Mouse (Mus musculus): ENCODE data around the gene Gm5767. TPM values are rescaled to one million over a fixed set of nuclear protein-coding genes. Genes with fewer than 3 reads are reported as not detected.

Gene Gm5767
- polyA plus RNA-seq, 1 experiment = 0.56 TPM

- H3K4me1 ChIP-seq (ENCODE audit: control insufficient read depth, insufficient read depth, low read length) = peaks cover 9% of the 10 kb centered on the region; the same call in 1 of the 2 replicates
- no peak for TF ChIP-seq CTCF (conservative IDR thresholded peaks at IDR 0.05; ENCODE audit: insufficient read depth, insufficient read length, low read depth, low read length)
- TF ChIP-seq POLR2A (IDR thresholded peaks at IDR 0.05; ENCODE audit: low read depth, low read length) = no peak
- no peaks in the 10 kb centered on the region for H3K36me3 ChIP-seq (ENCODE audit: control insufficient read depth, insufficient read depth, low read length)
- H3K4me3 ChIP-seq (ENCODE audit: insufficient read depth, low read depth, low read length) = no peak overlapping the region
- DNase-seq = peak; percentile 75
- H3K27me3 ChIP-seq (replicated peaks; ENCODE audit: control insufficient read depth, insufficient read depth, low read length) = no peaks in the 10 kb centered on the region
- 79% methylated on average over 4 of the region's 4 CpGs for WGBS
- H3K27ac ChIP-seq (ENCODE audit: insufficient read depth, low read depth, low read length) = no peak overlapping the region
Observed at GRCm38 (mm10) chr16:8658764-8659163, 21.8 kb upstream of the Gm5767 start.

- TF ChIP-seq CTCF (conservative IDR thresholded peaks at IDR 0.05; ENCODE audit: insufficient read depth, insufficient read length, low read depth, low read length) = no peak
- TF ChIP-seq POLR2A (IDR thresholded peaks at IDR 0.05; ENCODE audit: low read depth, low read length) = no peak
- peak; percentile 51 for DNase-seq
- no peak overlapping the region for H3K4me3 ChIP-seq (ENCODE audit: insufficient read depth, low read depth, low read length)
Observed at GRCm38 (mm10) chr16:8663022-8663421, 17.5 kb upstream of the Gm5767 start.

GRCm38 (mm10) chr16:8663606-8664539 lies 16.7 kb upstream of the Gm5767 start:
- Histone ChIP-seq H3K4me1 (ENCODE audit: control insufficient read depth, insufficient read depth, low read length) (peaks cover 14% of the 10 kb centered on the region), H3K27ac (ENCODE audit: insufficient read depth, low read depth, low read length) (peak overlapping the region; percentile 62), H3K36me3 (ENCODE audit: control insufficient read depth, insufficient read depth, low read length) (no peaks in the 10 kb centered on the region), H3K27me3 (replicated peaks; ENCODE audit: control insufficient read depth, insufficient read depth, low read length) (no peaks in the 10 kb centered on the region), H3K4me3 (ENCODE audit: insufficient read depth, low read depth, low read length) (no peak overlapping the region)
- TF ChIP-seq POLR2A (IDR thresholded peaks at IDR 0.05; ENCODE audit: low read depth, low read length) (no peak), CTCF (conservative IDR thresholded peaks at IDR 0.05; ENCODE audit: insufficient read depth, insufficient read length, low read depth, low read length) (no peak)
- DNase-seq = peak; percentile 73
- 53% methylated on average over 24 of the region's 24 CpGs for WGBS

More at GRCm38 (mm10) chr16:8663022-8663421, 17.5 kb upstream of the Gm5767 start:
- no peaks in the 10 kb centered on the region for H3K27me3 ChIP-seq (replicated peaks; ENCODE audit: control insufficient read depth, insufficient read depth, low read length)
- no peaks in the 10 kb centered on the region for H3K36me3 ChIP-seq (ENCODE audit: control insufficient read depth, insufficient read depth, low read length)
- H3K4me1 ChIP-seq (ENCODE audit: control insufficient read depth, insufficient read depth, low read length) = peaks cover 17% of the 10 kb centered on the region
- 76% methylated on average over 2 of the region's 2 CpGs for WGBS
- H3K27ac ChIP-seq (ENCODE audit: insufficient read depth, low read depth, low read length) = peak overlapping the region; percentile 62

- Histone ChIP-seq H3K27ac (ENCODE audit: insufficient read depth, low read depth, low read length) (no peak overlapping the region), H3K27me3 (replicated peaks; ENCODE audit: control insufficient read depth, insufficient read depth, low read length) (no peaks in the 10 kb centered on the region), H3K36me3 (ENCODE audit: control insufficient read depth, insufficient read depth, low read length) (no peaks in the 10 kb centered on the region), H3K4me1 (ENCODE audit: control insufficient read depth, insufficient read depth, low read length) (peaks cover 13% of the 10 kb centered on the region), H3K4me3 (ENCODE audit: insufficient read depth, low read depth, low read length) (no peak overlapping the region)
- WGBS = 78% methylated on average over 5 of the region's 5 CpGs
- TF ChIP-seq CTCF (conservative IDR thresholded peaks at IDR 0.05; ENCODE audit: insufficient read depth, insufficient read length, low read depth, low read length) (no peak), POLR2A (IDR thresholded peaks at IDR 0.05; ENCODE audit: low read depth, low read length) (no peak)
- no peak for DNase-seq
Observed at GRCm38 (mm10) chr16:8665367-8665766, 15.2 kb upstream of the Gm5767 start.

GRCm38 (mm10) chr16:8666452-8666851 lies 14.1 kb upstream of the Gm5767 start:
- TF ChIP-seq POLR2A (IDR thresholded peaks at IDR 0.05; ENCODE audit: low read depth, low read length) (no peak), CTCF (conservative IDR thresholded peaks at IDR 0.05; ENCODE audit: insufficient read depth, insufficient read length, low read depth, low read length) (no peak)
- Histone ChIP-seq H3K36me3 (ENCODE audit: control insufficient read depth, insufficient read depth, low read length) (no peaks in the 10 kb centered on the region), H3K27ac (ENCODE audit: insufficient read depth, low read depth, low read length) (peak overlapping the region; percentile 56), H3K4me1 (ENCODE audit: control insufficient read depth, insufficient read depth, low read length) (peaks cover 18% of the 10 kb centered on the region), H3K4me3 (ENCODE audit: insufficient read depth, low read depth, low read length) (no peak overlapping the region), H3K27me3 (replicated peaks; ENCODE audit: control insufficient read depth, insufficient read depth, low read length) (no peaks in the 10 kb centered on the region)
- peak; percentile 84 for DNase-seq
- WGBS = 46% methylated on average over 2 of the region's 2 CpGs

- WGBS = 51% methylated on average over 7 of the region's 7 CpGs
- peak; percentile 35 for DNase-seq
- peak overlapping the region; percentile 12; the same call in 1 of the 2 replicates for H3K27ac ChIP-seq (ENCODE audit: insufficient read depth, low read depth, low read length)
- TF ChIP-seq POLR2A (IDR thresholded peaks at IDR 0.05; ENCODE audit: low read depth, low read length) = no peak
- no peak for TF ChIP-seq CTCF (conservative IDR thresholded peaks at IDR 0.05; ENCODE audit: insufficient read depth, insufficient read length, low read depth, low read length)
- no peak overlapping the region for H3K4me3 ChIP-seq (ENCODE audit: insufficient read depth, low read depth, low read length)
- no peaks in the 10 kb centered on the region for H3K27me3 ChIP-seq (replicated peaks; ENCODE audit: control insufficient read depth, insufficient read depth, low read length)
- H3K4me1 ChIP-seq (ENCODE audit: control insufficient read depth, insufficient read depth, low read length) = peaks cover 18% of the 10 kb centered on the region
- no peaks in the 10 kb centered on the region for H3K36me3 ChIP-seq (ENCODE audit: control insufficient read depth, insufficient read depth, low read length)
Observed at GRCm38 (mm10) chr16:8667261-8667660, 13.3 kb upstream of the Gm5767 start.

GRCm38 (mm10) chr16:8667814-8668213 lies 12.8 kb upstream of the Gm5767 start:
- TF ChIP-seq POLR2A (IDR thresholded peaks at IDR 0.05; ENCODE audit: low read depth, low read length) (no peak), CTCF (conservative IDR thresholded peaks at IDR 0.05; ENCODE audit: insufficient read depth, insufficient read length, low read depth, low read length) (no peak)
- H3K4me3 ChIP-seq (ENCODE audit: insufficient read depth, low read depth, low read length) = no peak overlapping the region
- 0 out of 2 replicates have a peak overlapping the region, but pooled peaks have one; percentile 12 for H3K27ac ChIP-seq (ENCODE audit: insufficient read depth, low read depth, low read length)
- DNase-seq = no peak
- no peaks in the 10 kb centered on the region for H3K27me3 ChIP-seq (replicated peaks; ENCODE audit: control insufficient read depth, insufficient read depth, low read length)
- no peaks in the 10 kb centered on the region for H3K36me3 ChIP-seq (ENCODE audit: control insufficient read depth, insufficient read depth, low read length)
- 67% methylated on average over 4 of the region's 4 CpGs for WGBS
- H3K4me1 ChIP-seq (ENCODE audit: control insufficient read depth, insufficient read depth, low read length) = peaks cover 18% of the 10 kb centered on the region
